Comparison of ENCODE assay signal across 16 mouse cellular contexts in genomic region chr11:32707481-32707880, GRCm38 (mm10).
"Had no signal": no experiment of that assay in that cellular context is flagged by ENCODE, and none has a peak within 500 bp of the region (broad histone marks: within the 10 kb centered on the region; RNA-seq: fewer than 3 reads in every experiment).

No protein-coding gene starts in this region.

- H3K9ac ChIP-seq: liver, embryonic 13.5 days; neural tube, embryonic 13.5 days; stomach, embryonic 15.5 days had no signal

- H3K4me3 ChIP-seq: liver, embryonic 13.5 days; myocyte; neural tube, embryonic 13.5 days; stomach, embryonic 15.5 days had no signal

- H3K36me3 ChIP-seq: stomach, embryonic 15.5 days had no signal

- ATAC-seq: midbrain, embryonic 16.5 days had no signal

- H3K27me3 ChIP-seq: liver, embryonic 13.5 days; neural tube, embryonic 13.5 days; stomach, embryonic 15.5 days had no signal

- DNase-seq: kidney, adult 18-20 months; kidney, adult 9 months; kidney, postnatal 14 days; left cerebral cortex, postnatal 4 days; liver, embryonic 13.5 days; lung, adult 2 months; lung, postnatal 14 days; lung, postnatal 4 days; right cerebral cortex, postnatal 25 days; spleen, adult 18-20 months; thymus, postnatal 25 days had no signal

- H3K27ac ChIP-seq: liver, embryonic 13.5 days; neural tube, embryonic 13.5 days; stomach, embryonic 15.5 days had no signal

- H3K4me1 ChIP-seq: stomach, embryonic 15.5 days had no signal

- H3K9me3 ChIP-seq: liver, embryonic 13.5 days; neural tube, embryonic 13.5 days; stomach, embryonic 15.5 days had no signal

- H3K4me2 ChIP-seq: liver, embryonic 13.5 days; midbrain, embryonic 11.5 days; neural tube, embryonic 13.5 days; stomach, embryonic 15.5 days had no signal
